ENCODE assay signal across 9 mouse cellular contexts in the genomic region with DNA sequence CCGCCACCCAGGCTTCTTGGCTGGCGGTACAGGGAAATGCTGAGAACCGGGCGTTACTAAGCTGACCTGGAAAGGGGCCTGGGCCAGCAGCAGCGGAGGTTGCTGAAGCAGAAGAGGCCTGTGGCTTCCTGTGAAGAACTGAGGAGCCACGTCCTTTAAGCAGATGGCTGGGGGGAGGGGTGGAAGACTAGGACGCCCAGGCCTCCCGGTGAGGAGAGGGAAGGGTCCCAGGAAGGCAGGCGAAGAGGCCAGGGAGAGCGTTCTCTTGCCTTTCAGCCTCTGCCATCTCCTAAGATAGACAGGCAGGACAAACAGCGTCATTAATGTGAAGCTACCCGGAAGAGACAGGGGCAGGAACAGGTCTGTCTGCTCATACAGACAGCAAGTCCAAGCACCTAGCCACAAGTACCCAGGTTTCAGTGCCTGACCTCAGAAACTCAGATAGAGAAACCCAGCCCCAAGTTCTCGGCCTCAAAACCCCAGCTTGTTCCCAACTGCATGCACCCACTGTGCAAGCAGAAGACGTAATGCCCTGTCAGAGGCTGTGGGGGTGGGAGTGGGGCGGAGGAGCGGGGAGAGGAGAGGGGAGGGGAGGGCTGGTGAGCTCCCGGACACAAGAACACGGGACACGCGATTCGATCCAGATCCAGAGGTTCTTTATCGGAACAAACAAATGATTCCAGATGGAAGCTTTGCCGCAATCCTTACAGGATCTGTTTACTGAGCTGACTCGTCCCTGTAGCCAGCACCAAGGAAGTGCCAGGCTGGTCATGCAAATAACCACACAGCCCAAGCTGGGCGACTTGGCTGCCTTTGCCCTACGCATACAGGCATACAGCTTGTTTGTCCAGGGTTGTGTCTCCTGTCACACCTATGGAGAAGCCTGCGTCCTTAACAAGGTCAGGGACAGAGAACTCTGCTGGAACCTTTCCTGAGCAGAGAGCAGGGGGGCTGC. TPM values are rescaled to one million over a fixed set of nuclear protein-coding genes. Genes with fewer than 3 reads are reported as not detected.
DNase-seq lines count a peak whose midpoint lies in the region; ATAC-seq and TF ChIP-seq lines count a peak whose summit lies in the region.
"Had no signal": no experiment of that assay in that cellular context is flagged by ENCODE, and none has a peak within 500 bp of the region (broad histone marks: within the 10 kb centered on the region; RNA-seq: fewer than 3 reads in every experiment).

No protein-coding gene starts in this region.

- H3K27ac ChIP-seq in limb, embryonic 14.5 days (replicated peaks; ENCODE audit: low read depth, low read length): peak overlapping the region; percentile 61
- peak overlapping the region; percentile 46 for H3K27ac ChIP-seq in midbrain, embryonic 14.5 days (replicated peaks; ENCODE audit: low read depth, low read length)
- peak overlapping the region; percentile 74 for H3K27ac ChIP-seq in stomach, embryonic 15.5 days

- no peaks in the 10 kb centered on the region for H3K36me3 ChIP-seq in limb, embryonic 14.5 days (ENCODE audit: control insufficient read depth, insufficient read depth, low read length)
- no peaks in the 10 kb centered on the region for H3K36me3 ChIP-seq in midbrain, embryonic 14.5 days (ENCODE audit: control insufficient read depth, insufficient read depth, low read length)
- H3K36me3 ChIP-seq in stomach, embryonic 15.5 days: no peaks in the 10 kb centered on the region

- H3K27me3 ChIP-seq in limb, embryonic 14.5 days (ENCODE audit: control insufficient read depth, insufficient read depth, low read length): no peaks in the 10 kb centered on the region
- H3K27me3 ChIP-seq in midbrain, embryonic 14.5 days (ENCODE audit: control insufficient read depth, insufficient read depth, low read length): no peaks in the 10 kb centered on the region
- H3K27me3 ChIP-seq in stomach, embryonic 15.5 days (replicated peaks): no peaks in the 10 kb centered on the region
- H3K27me3 ChIP-seq: Patski had no signal

- H3K4me3 ChIP-seq in limb, embryonic 14.5 days (replicated peaks; ENCODE audit: low read length): peak overlapping the region; percentile 19
- no peak overlapping the region for H3K4me3 ChIP-seq in midbrain, embryonic 14.5 days (replicated peaks; ENCODE audit: low read depth, low read length)
- peak overlapping the region; percentile 11; the same call in 1 of the 2 replicates for H3K4me3 ChIP-seq in stomach, embryonic 15.5 days (replicated peaks)

- H3K9me3 ChIP-seq in limb, embryonic 14.5 days (ENCODE audit: control insufficient read depth, low read length): no peaks in the 10 kb centered on the region
- H3K9me3 ChIP-seq in midbrain, embryonic 14.5 days (ENCODE audit: control insufficient read depth, low read length): no peaks in the 10 kb centered on the region
- no peaks in the 10 kb centered on the region for H3K9me3 ChIP-seq in stomach, embryonic 15.5 days

- TF ChIP-seq POLR2A in limb, embryonic 14.5 days (IDR thresholded peaks at IDR 0.05; ENCODE audit: borderline replicate concordance, extremely low read depth, insufficient read depth, insufficient read length): no peak

- peaks cover 21% of the 10 kb centered on the region for H3K4me1 ChIP-seq in limb, embryonic 14.5 days (ENCODE audit: control insufficient read depth, insufficient read depth, low read length)
- H3K4me1 ChIP-seq in midbrain, embryonic 14.5 days (ENCODE audit: control insufficient read depth, insufficient read depth, low read length): peaks cover 8% of the 10 kb centered on the region
- peaks cover 20% of the 10 kb centered on the region for H3K4me1 ChIP-seq in stomach, embryonic 15.5 days

- DNase-seq in layer of hippocampus, adult 11-12 months (ENCODE audit: low spot score): peak; percentile 66
- no peak for DNase-seq in layer of hippocampus, adult 9-10 months (ENCODE audit: low spot score)
- DNase-seq in cerebellum, adult 9-11 months: peak; percentile 85
- DNase-seq in gastrocnemius, postnatal 10 days: peak; percentile 57
- DNase-seq in induced T-regulatory cell, adult 2 months (ENCODE audit: low read depth): peak; percentile 86
- peak; percentile 54 for DNase-seq in limb, embryonic 14.5 days (ENCODE audit: low spot score)
- peak; percentile 64 for DNase-seq in midbrain, embryonic 14.5 days

- WGBS in limb, embryonic 14.5 days: 23% methylated on average over 27 of the region's 27 CpGs
- WGBS in midbrain, embryonic 14.5 days: 19% methylated on average over 27 of the region's 27 CpGs
- WGBS in stomach, embryonic 15.5 days: 11% methylated on average over 27 of the region's 27 CpGs

- H3K4me2 ChIP-seq in limb, embryonic 14.5 days (replicated peaks; ENCODE audit: low read depth, low read length, severe bottlenecking): peak overlapping the region; percentile 46
- peak overlapping the region; percentile 46 for H3K4me2 ChIP-seq in midbrain, embryonic 14.5 days (ENCODE audit: low read length)
- peak overlapping the region; percentile 47 for H3K4me2 ChIP-seq in stomach, embryonic 15.5 days

- peak overlapping the region; percentile 34; the same call in 1 of the 2 replicates for H3K9ac ChIP-seq in limb, embryonic 14.5 days (ENCODE audit: low read depth, low read length, severe bottlenecking)
- no peak overlapping the region for H3K9ac ChIP-seq in midbrain, embryonic 14.5 days (replicated peaks; ENCODE audit: low read length)
- no peak overlapping the region for H3K9ac ChIP-seq in stomach, embryonic 15.5 days

- ATAC-seq in limb, embryonic 14.5 days (ENCODE audit: low FRiP score, low read depth): no peak; the same call in 1 of the 2 replicates
- ATAC-seq in midbrain, embryonic 14.5 days (ENCODE audit: low FRiP score, low TSS enrichment): peak; percentile 34; the same call in 1 of the 2 replicates
- ATAC-seq in stomach, embryonic 15.5 days (ENCODE audit: insufficient read depth, low FRiP score, low read depth): peak; percentile 51; the same call in 1 of the 2 replicates

RNA-seq across cellular contexts. Expression of gene Fam76a, which starts 24.0 kb away (rescaled TPM):
- total RNA-seq in gastrocnemius, postnatal 10 days (2021): 10 to 100 TPM; 24.6 to 27.4 TPM
- polyA plus RNA-seq in limb, embryonic 14.5 days (2012; rRNA removed): 19.0 and 19.1 TPM in 2 replicates
- polyA plus RNA-seq in limb, embryonic 14.5 days (2014; fragmentation: Nextera tagmentation; extraction: Ambion mirVana): 48.3 and 57.1 TPM in 2 replicates
- 41.9 and 47.5 TPM in 2 replicates for polyA plus RNA-seq in midbrain, embryonic 14.5 days (2014; fragmentation: Nextera tagmentation; extraction: Ambion mirVana)
- 39.3 and 45.5 TPM in 2 replicates for polyA plus RNA-seq in stomach, embryonic 15.5 days (2015; fragmentation: Nextera tagmentation; extraction: Ambion mirVana)

RNA-seq across cellular contexts. Expression of gene Fgr, which starts 27.6 kb away (rescaled TPM):
- under 1 TPM; 0.09 to 0.54 TPM for total RNA-seq in gastrocnemius, postnatal 10 days (2021)
- polyA plus RNA-seq in limb, embryonic 14.5 days (2012; rRNA removed): 0.54 and 0.64 TPM in 2 replicates
- polyA plus RNA-seq in limb, embryonic 14.5 days (2014; fragmentation: Nextera tagmentation; extraction: Ambion mirVana): 0.35 and 0.62 TPM in 2 replicates
- 0.08 TPM in 1 of 2 replicates, not detected in the other for polyA plus RNA-seq in midbrain, embryonic 14.5 days (2014; fragmentation: Nextera tagmentation; extraction: Ambion mirVana)
- polyA plus RNA-seq in stomach, embryonic 15.5 days (2015; fragmentation: Nextera tagmentation; extraction: Ambion mirVana): 1.6 TPM in 2 replicates
- polyA plus RNA-seq: Patski had no signal
